Mouse (Mus musculus) embryonic facial prominence, embryonic 11.5 days (tissue): Measurements from ENCODE around the gene Creg2. TPM values are rescaled to one million over a fixed set of nuclear protein-coding genes. Genes with fewer than 3 reads are reported as not detected.

Experiments used
- ATAC-seq: fragments of 200-750 bp; cut with Nextera tagmentation; replicated peaks from 2 replicates; pipeline ENCODE4 v1.8.0; 2017; ENCODE audit warnings: low read depth; ENCODE audit not compliant: insufficient number of reproducible peaks, low FRiP score, low TSS enrichment
- DNase-seq: peaks from one replicate; pipeline ENCODE4 v3.0.0-alpha.2; 2015; ENCODE audit warnings: low spot score
- H3K27ac ChIP-seq: fragments of 300-500 bp; sonication (generic); replicated peaks from 2 replicates; pipeline ENCODE4 v1.5.1; 2014; ENCODE audit warnings: mild to moderate bottlenecking, low read depth, low read length, control low read depth
- H3K27me3 ChIP-seq: fragments of 300-500 bp; sonication (generic); 2 replicates; pipeline ENCODE4 v1.6.1; 2014; ENCODE audit warnings: mild to moderate bottlenecking, low read length, moderate library complexity, mixed read lengths; ENCODE audit not compliant: control insufficient read depth, insufficient read depth
- H3K36me3 ChIP-seq: fragments of 300-500 bp; sonication (generic); replicated peaks from 2 replicates; pipeline ENCODE4 v1.6.1; 2014; ENCODE audit warnings: low read depth, mild to moderate bottlenecking, low read length, moderate library complexity, mixed read lengths; ENCODE audit not compliant: control insufficient read depth, insufficient read depth
- H3K4me1 ChIP-seq: fragments of 300-500 bp; sonication (generic); 2 replicates; pipeline ENCODE4 v1.6.1; 2014; ENCODE audit warnings: low read length, mixed read lengths; ENCODE audit not compliant: control insufficient read depth, insufficient read depth
- H3K4me2 ChIP-seq: fragments of 300-500 bp; sonication (generic); 2 replicates; pipeline ENCODE4 v1.6.1; 2014; ENCODE audit warnings: low read depth, mild to moderate bottlenecking, control low read depth, low read length, moderate library complexity
- H3K4me3 ChIP-seq: fragments of 300-500 bp; sonication (generic); 2 replicates; pipeline ENCODE4 v1.5.1; 2014; ENCODE audit warnings: low read depth, low read length, control low read depth
- H3K9ac ChIP-seq: fragments of 300-500 bp; sonication (generic); replicated peaks from 2 replicates; pipeline ENCODE4 v1.6.1; 2014; ENCODE audit warnings: mild to moderate bottlenecking, control low read depth, low read length
- H3K9me3 ChIP-seq: fragments of 300-500 bp; sonication (generic); replicated peaks from 2 replicates; pipeline ENCODE4 v1.6.1; 2016; ENCODE audit warnings: mild to moderate bottlenecking, low read length, inconsistent platforms, mixed read lengths; ENCODE audit not compliant: control insufficient read depth
- WGBS: fragments of 180-500 bp; shearing (Covaris S2); extraction: QIAGEN DNeasy Blood & Tissue Kit; methylation state at CpG from one replicate; pipeline ENCODE4 v1.1.7; 2014; 5-methylcytosine and 5-hydroxymethylcytosine counted together
- polyA plus RNA-seq: library from polyadenylated mRNA; unstranded; fragments of >200 nt; fragmentation: Nextera tagmentation; extraction: Ambion mirVana; gene quantifications from 2 replicates; pipeline ENCODE4 v1.2.1, GENCODE M21; 2014

Gene Creg2
- polyA plus RNA-seq, 1 experiment from 2014 or later = 0.22 TPM

GRCm38 (mm10) chr1:39575778-39576375 is 75.4 kb downstream of the Creg2 start:
- H3K4me2 ChIP-seq = peak overlapping the region; percentile 58
- H3K27ac ChIP-seq = no peak overlapping the region
- peak overlapping the region; percentile 81 for H3K4me3 ChIP-seq
- WGBS = 21% methylated on average over 8 of the region's 8 CpGs
- no peak for ATAC-seq
- DNase-seq = no peak
- H3K36me3 ChIP-seq = no peaks in the 10 kb centered on the region
- no peaks in the 10 kb centered on the region for H3K27me3 ChIP-seq
- H3K4me1 ChIP-seq = no peaks in the 10 kb centered on the region
- no peaks in the 10 kb centered on the region for H3K9me3 ChIP-seq
- H3K9ac ChIP-seq = peak overlapping the region; percentile 91

- Histone ChIP-seq H3K9ac (no peak overlapping the region), H3K9me3 (no peaks in the 10 kb centered on the region), H3K27me3 (no peaks in the 10 kb centered on the region), H3K36me3 (no peaks in the 10 kb centered on the region), H3K4me1 (no peaks in the 10 kb centered on the region), H3K4me3 (no peak overlapping the region), H3K27ac (no peak overlapping the region), H3K4me2 (no peak overlapping the region)
- ATAC-seq (no peak), DNase-seq (no peak)
- 88% methylated on average over 7 of the region's 7 CpGs for WGBS
Measured at GRCm38 (mm10) chr1:39573890-39574289, 77.4 kb downstream of the Creg2 start.

- H3K9ac ChIP-seq = no peak overlapping the region
- H3K9me3 ChIP-seq = no peaks in the 10 kb centered on the region
- H3K27me3 ChIP-seq = no peaks in the 10 kb centered on the region
- H3K4me2 ChIP-seq = no peak overlapping the region
- no peak overlapping the region for H3K4me3 ChIP-seq
- 53% methylated on average over 6 of the region's 6 CpGs for WGBS
- no peak overlapping the region for H3K27ac ChIP-seq
- DNase-seq (no peak), ATAC-seq (no peak)
- no peaks in the 10 kb centered on the region for H3K36me3 ChIP-seq
- H3K4me1 ChIP-seq = no peaks in the 10 kb centered on the region
Measured at GRCm38 (mm10) chr1:39571653-39572052, 79.6 kb downstream of the Creg2 start.

Other genes starting within 250 kb of the Creg2 start
- 4.6 and 5.5 TPM in 2 replicates for gene Tbc1d8, start 172.7 kb downstream of the Creg2 start, polyA plus RNA-seq
- 31.6 and 34.8 TPM in 2 replicates for gene Cnot11, start 116.5 kb downstream of the Creg2 start, polyA plus RNA-seq
- 25.2 and 27.7 TPM in 2 replicates for gene Rnf149, start 74.1 kb downstream of the Creg2 start, polyA plus RNA-seq
- 2.0 and 2.1 TPM in 2 replicates for gene Rfx8, start 69.5 kb upstream of the Creg2 start, polyA plus RNA-seq
- gene Gm3646, start 153.9 kb upstream of the Creg2 start, polyA plus RNA-seq = not detected in 2 replicates
- gene Map4k4, start 249.4 kb upstream of the Creg2 start, polyA plus RNA-seq = 27.7 and 28.5 TPM in 2 replicates